Mouse (Mus musculus): ENCODE data around the gene Gm21887. TPM values are rescaled to one million over a fixed set of nuclear protein-coding genes. Genes with fewer than 3 reads are reported as not detected.
"Not testable (repeated sequence)": the region's sequence is repeated elsewhere in the genome, so short reads cannot be mapped to it uniquely, and the experiment has no call there.

Gene Gm21887
- total RNA-seq, 2 experiments from 2014 or later: 190 to 207 TPM

GRCm38 (mm10) chrX:170021750-170022461 lies 12.4 kb downstream of the Gm21887 start:
- H3K4me3 ChIP-seq; intact Hi-C loops (cut with DNase I); H3K27ac ChIP-seq: not testable (repeated sequence)
- peak; percentile 98 for TF ChIP-seq CTCF (IDR thresholded peaks at IDR 0.05)
- DNase-seq (ENCODE audit: extremely low spot score in 1 of 2, low spot score in 2 of 2): peak; percentile 77 to 80

Other genes starting within 250 kb of the Gm21887 start
- gene 4933400A11Rik, start 230.0 kb upstream of the Gm21887 start, total RNA-seq (2021): not detected

Measured in left cerebral cortex, adult 2 months (tissue).